Mouse (Mus musculus): Measurements from ENCODE around the gene Umodl1.

The Umodl1 gene

DNA sequence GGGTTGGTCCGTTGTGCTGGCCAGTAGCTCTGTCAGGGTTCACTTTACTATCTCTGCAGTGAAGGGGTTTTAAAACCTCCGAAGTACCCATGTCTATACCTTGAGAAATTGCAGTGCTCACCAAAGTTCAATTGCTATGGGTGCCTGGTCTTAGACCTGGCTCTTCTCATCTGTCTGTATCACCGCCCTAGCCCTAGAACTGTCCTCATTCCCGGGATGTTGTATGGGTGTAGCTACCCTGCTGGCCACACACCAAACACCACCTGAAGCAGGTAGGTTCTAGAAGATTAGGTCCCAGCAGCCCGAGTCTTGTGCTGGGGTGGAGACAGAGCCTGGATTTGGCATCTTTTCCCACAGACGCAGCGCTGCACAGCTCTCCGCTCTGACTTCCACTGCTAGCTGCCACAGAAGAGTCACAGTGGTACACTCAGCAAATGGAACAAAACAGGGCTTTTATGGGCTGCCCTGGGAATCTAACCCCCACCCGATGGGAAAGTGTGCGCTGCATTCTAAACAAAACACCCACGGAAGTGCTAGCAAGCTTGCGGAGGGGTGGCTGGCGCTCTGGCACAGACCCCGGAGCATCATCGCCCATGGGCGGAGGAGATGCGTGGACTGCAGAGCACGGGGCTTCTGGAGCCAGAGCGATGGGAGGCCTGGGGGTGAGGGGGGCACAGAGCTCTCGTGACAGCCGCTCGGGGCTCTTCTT, 81.9 kb downstream of the Umodl1 start:
- in situ Hi-C loops (cut with MboI, MseI), result no loop called here

DNA sequence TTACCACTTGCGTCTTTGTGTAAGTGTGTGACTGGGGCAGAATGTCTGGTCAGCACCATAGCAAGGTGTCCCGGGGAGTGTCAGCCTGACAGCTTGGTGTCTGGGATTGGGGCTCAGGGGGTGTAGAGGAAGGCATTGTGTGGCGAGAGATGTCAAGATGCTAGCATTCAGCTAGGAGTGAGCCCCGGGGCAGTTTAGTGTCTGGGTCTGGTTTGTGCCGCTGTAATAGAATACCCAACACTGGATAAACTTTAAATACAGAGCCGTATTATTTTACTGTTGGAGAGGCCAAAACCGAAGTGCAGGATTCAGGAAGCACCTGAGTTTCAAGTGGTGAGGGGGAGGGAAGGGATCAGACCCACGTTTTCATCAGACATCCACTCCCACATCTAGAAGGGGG, 82.9 kb downstream of the Umodl1 start:
- in situ Hi-C loops (cut with MboI, MseI), result no loop called here

DNA sequence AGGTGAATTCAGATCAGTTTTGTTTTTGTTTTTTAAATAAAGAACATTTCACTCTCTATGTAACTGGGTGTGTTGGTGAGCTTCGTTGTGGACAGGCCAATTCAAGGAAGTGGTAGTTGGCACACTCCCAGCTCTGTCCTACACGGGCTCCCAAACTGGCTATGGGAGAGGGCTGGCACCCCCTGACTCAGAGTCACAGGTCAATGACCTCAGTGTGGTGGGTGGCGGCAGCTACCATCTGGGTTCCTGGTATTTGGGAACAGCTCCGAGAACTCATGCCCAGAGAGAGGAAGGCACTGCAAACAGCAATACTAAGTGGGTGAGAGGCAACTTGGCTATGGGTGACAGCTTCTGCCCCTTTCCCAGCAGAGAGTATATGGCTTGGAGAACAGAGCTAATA, 83.9 kb downstream of the Umodl1 start:
- in situ Hi-C loops (cut with MboI, MseI), result no loop called here

DNA sequence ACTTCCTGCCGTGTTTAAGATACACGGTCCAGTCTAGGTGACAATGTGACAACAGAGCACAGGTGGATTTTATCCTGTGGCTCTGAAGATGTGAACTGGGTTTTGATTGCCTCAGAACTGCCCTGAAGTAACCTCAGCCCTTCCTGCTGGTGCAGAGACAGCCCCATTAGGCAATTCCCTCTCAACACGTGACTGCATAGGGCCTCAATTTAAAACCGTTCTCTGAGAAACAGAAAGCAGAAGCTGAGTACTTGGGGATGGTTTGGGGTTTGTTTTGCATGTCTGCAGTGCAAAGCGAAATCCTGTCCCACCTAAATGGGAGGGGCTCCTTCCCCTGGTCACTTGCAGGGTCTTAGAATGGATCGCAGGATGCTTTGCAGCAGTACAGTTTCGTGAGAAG, 85.2 kb downstream of the Umodl1 start:
- in situ Hi-C loops (cut with MboI, MseI), result no loop called here

DNA sequence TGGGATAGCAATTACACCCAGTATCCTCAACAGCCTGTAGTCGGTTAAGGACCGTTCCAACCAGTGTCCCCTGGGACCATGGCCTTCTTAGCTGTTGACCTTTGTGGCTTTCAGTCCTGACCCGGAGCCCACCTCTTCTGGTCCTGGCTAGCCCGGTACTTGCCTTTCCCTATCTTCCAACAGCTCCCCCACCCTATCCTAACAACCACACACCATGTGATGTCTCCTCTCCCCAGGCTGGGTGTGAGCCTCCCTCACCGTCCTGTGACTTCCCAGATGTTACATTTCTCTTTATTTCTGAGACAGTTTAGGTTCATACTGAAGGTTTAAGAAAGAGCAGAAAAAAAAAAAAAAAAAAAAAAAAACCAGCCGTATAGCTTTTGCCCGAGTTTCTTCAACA, 86.0 kb downstream of the Umodl1 start:
- in situ Hi-C loops (cut with MboI, MseI), result no loop called here

DNA sequence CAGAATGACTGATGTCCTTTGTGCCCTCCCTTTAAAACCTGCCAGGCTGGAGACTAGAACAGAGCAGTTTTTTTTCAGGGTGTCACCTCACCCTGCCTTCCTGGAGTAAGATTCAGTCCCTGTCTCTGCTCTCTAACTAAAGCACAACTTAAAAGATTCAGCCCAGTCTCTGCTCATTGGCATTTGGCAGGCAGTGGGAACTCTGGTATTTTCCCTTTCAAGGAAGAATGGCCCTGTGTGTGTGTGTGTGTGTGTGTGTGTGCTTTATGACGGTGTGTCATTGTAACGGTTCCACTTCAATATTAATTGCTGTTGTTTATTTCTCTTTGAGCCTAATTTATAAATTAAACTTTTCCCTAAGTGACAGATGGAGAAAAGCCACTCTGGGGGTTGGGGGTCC, 88.3 kb downstream of the Umodl1 start:
- in situ Hi-C loops (cut with MboI, MseI), result no loop called here

DNA sequence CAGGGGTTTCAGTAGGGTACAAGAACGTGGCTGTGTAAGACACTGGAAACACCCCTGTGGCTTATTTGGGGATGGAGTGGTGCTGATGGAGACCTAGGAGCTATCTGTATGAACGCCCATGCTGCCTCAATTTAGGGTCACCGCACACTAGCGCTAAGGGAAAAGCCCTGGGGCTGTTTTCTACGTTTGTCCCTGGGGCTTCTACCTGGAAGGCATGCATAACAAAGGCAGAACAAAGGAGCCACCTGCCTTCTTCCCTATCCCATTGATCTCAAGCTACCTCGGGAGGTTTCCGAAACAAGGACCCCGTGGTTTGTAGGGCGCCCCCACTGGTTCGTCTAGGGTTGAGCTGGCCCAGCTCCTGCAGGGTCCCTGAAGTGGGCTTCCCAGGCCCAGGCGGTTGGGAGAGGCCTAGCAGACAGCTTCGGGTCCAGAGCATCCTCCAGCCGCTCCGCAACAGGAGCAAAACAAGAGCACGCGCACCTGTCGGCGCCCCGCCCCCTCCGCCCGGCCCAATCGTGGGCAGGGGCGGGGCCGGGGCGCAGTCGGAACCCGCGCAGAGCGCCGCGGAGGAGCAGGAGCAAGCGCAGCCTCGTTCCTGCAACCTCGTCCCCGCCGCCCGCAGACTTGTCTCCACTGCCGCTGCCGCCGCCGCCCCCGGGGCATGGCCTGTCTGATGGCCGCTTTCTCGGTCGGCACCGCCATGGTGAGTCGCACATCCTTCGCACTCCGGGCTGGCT, 102.9 kb downstream of the Umodl1 start, which contains the start of gene Abcg1:
Gene Abcg1 (plus strand): TSS at position 525 of the 740 bp plus-strand sequence.
- in situ Hi-C loops (cut with MboI, MseI), result no loop called here

DNA sequence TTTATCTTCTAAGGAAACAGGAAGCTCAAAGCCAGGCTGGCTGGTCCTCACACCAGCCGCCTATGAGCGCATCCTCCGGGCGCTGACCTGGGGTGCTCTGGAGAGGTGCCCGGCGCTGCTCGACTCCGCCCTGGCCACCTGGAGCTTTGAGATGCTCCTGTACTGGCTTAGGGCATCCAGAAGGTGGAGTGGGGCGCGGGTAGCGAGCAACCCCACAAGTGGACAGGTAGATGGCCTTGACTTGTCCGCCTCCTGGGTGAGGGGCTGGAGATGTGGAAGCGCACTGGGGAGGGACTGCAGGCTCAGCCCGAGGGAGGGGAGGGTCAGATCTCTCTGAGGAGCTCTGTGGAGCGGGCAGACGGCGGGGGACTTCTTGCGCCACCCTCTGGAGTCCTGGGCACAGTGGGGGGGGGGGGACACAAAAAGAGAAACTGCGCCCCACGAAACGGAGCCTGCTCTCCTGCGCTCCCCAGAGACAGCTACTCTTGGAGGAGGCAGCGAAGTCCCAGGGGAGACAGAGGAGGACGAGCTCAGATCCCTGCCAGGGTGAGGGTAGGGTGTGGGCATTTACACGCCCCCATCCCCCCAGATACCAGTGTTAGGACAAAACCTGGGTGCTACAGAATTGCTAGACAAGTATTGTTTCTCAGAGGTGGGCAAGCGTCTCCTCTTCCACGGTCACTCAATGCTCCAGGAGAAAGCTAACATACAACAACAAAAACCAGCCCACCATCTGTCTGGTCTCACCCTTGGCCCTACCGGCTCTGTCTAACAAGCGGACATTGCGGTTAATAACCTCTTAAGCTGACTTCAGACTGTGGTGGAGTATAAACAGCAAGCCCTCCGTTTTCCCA, 103.7 kb downstream of the Umodl1 start:
- in situ Hi-C loops (cut with MboI, MseI), result no loop called here

DNA sequence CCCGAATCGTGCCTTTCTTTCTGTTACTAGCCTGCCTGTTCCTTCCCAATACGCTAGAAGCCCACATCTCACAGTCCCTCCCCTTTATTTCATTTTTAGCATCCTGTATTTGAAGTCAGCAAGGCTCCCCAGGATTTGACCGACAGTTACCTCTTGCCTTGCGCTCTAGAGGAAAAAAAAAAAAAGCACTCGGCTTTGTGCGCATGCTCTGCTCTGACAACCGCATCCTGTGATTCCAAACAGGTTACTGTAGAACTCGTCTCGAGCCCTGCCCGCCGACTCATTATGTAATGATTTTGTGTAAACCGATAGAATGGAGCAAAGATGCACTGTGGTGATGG, 104.3 kb downstream of the Umodl1 start:
- in situ Hi-C loops (cut with MboI, MseI), result no loop called here

DNA sequence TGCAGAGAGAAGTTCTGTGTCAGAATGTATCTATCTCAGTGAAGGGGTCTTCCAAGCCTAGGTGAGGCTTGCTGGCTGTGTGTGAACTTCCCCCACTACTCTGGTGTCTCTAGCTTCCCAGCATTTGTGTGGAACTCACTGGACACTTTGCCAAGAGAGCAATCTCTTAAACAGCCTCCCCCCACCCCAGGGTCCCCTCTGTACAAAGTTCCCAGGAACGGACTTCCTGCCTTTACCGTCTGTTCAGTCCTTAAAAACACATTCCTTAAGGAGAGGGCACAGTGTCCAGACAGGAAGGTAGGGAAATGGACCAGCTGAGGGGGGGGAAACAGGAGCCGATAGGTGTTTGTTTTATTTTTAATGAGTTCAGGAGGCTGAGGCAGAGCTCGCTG, 105.8 kb downstream of the Umodl1 start:
- in situ Hi-C loops (cut with MboI, MseI), result no loop called here

Measured in T-helper 1 cell (primary cell).